Mouse (Mus musculus): ENCODE results near the gene Kank2.
"Not testable (repeated sequence)": the region's sequence is repeated elsewhere in the genome, so short reads cannot be mapped to it uniquely, and the experiment has no call there.

Gene Kank2

GRCm38 (mm10) chr9:21786309-21786708 lies 12.2 kb downstream of the Kank2 start:
- not testable (repeated sequence) for DNase-seq (ENCODE audit: extremely low read depth, low read depth, low spot score)

GRCm38 (mm10) chr9:21784517-21785307 lies 13.8 kb downstream of the Kank2 start:
- no peak for DNase-seq (ENCODE audit: extremely low read depth, low read depth, low spot score)

DNA sequence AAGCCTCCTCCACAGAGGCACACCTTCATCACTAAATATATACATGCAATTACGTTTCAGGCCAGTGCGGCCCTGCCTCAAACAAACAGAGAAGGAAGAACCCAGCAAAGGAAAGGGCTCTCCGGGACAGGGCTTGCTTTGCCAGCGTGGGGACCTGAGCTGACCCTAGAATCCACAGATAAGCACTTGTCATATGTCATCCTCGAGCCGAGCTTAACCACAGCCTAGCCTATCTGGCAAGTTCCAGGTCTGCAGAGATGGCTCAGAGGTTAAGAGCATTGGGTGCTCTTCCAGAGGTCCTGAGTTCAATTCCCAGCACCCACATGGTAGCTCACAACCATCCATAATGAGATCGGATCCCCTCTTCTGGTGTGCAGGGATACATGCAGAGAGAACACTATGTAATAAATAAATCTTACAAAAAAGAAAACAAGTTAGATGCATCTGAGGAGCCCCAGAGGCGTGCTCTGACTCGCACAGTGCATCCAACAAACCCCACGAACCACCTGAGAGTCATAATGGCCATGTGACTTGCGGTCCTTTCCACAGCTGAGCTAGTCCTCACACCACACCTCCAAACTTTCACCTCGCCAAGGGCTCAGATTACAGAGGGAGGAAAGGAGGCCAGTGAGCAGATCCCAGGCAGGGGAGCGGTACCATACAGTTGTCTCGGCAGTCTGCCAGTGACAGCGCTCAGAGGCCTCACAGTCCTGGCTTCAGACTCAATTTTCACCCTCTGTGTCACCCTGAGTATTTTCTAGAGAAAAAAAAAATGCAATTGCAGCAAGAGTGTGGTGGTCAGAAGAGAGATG lies 16.7 kb downstream of the Kank2 start:
- no peak for DNase-seq (ENCODE audit: extremely low read depth, low read depth, low spot score)

- DNase-seq (ENCODE audit: extremely low read depth, low read depth, low spot score) = no peak
These were observed 20.8 kb downstream of the Kank2 start for GRCm38 (mm10) chr9:21777726-21778125.

DNA sequence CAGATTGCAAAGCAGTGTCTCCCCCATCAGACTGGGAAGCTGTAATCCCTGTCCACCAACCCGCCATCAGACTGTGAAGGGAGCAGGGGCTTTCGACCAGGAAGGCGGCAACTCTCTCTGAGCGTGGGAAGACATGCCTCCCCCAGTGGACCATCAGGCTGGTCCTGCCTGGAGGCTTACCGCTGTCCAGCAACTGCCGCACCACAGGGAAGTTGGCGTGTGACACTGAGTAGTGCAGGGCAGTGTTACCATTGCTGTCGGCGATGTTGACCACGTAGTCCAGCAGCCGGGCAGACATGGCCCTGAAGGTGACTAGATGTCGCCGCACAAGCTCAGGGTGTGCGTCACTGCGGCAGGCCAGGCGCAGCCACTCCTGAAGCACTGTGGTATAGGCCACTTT lies 24.2 kb downstream of the Kank2 start:
- no peak for DNase-seq (ENCODE audit: extremely low read depth, low read depth, low spot score)

GRCm38 (mm10) chr9:21773396-21773795 lies 25.1 kb downstream of the Kank2 start:
- DNase-seq (ENCODE audit: extremely low read depth, low read depth, low spot score) = not testable (repeated sequence)

- DNase-seq (ENCODE audit: extremely low read depth, low read depth, low spot score) = no peak
These were observed 28.9 kb downstream of the Kank2 start for GRCm38 (mm10) chr9:21769558-21770183.

DNA sequence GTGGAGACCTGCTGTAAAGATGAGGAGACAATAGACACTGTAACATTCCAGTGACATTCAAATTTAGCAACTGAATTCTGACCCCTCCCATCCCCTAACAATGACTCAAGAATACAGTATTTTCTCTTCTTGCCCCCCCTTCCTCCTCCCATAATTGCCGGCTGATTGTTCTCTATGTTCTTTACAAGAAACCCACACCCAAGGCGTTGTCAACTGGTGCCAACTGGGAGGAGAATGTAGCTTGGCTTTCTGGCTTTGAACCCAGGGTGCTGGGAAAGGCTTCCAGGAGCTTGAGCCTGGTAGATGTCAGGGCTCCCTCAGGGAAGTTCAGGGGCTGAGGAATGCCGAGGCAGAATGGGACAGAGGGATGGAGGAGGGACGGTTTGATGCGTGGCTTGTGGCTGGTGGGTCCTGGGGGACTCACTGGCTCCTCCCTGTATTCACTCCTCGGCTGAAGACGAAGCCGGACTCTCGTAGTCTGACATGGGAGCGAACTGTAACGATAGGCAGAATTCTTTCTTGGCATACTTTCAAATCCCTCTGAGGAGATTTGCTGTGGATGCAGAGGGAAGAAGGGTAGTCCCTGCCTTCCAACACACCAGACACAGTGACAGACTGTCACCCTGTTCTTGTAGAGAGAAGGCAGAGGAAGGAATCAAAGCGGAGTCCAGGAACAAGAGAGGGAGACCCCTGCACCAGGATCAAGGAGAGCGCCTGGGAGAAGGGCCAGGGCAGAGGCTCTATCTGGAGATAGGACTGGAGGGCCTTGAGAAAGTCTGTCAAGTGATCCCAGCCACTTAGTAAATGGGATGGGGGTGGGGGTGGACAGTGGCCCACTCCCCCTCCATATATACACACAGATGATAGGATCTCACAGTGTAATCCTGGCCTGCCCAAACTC lies 29.8 kb downstream of the Kank2 start:
- DNase-seq (ENCODE audit: extremely low read depth, low read depth, low spot score) = no peak

DNA sequence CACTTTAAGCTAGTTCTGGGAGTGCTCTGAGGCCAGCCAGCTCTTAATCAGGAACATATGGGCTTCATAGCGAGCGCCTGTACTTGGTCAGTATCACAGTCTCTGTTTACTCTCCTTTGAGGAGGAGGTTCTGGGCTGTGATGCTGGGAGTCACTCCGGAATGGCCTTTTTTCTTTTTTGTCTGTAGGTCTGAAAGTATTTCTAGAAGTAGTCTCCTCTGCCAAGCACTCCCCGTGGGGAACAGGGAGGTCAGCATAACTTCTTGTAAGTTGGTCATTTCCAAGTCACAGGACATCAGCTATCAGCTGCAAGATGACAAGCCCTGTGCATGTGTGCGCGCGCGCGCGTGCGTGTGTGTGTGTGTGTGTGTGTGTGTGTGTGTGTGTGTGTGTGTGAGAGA lies 30.6 kb downstream of the Kank2 start:
- no peak for DNase-seq (ENCODE audit: extremely low read depth, low read depth, low spot score)

- no peak for DNase-seq (ENCODE audit: extremely low read depth, low read depth, low spot score)
These were observed 34.2 kb downstream of the Kank2 start for GRCm38 (mm10) chr9:21764084-21764999.

DNA sequence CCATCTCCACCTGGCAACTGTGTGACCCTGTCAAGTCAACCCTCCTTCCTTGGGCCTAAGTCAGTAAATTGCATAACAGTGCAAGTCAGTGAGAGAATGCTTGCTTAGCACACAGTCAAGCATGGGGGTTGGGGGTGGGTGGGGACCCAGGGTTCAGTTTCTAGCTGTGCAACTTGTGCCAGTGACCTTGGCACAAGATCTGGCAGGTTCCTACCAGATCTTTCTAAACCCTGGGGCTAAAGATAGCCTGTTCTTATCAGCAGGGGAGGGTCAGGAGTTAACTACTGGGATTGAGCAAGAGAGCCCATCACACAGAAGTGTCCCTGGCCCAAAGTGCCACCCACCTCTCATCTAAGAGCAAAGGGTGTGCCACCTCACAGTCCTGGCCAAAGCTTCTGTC lies 36.4 kb downstream of the Kank2 start:
- no peak for DNase-seq (ENCODE audit: extremely low read depth, low read depth, low spot score)

- DNase-seq (ENCODE audit: extremely low read depth, low read depth, low spot score) = peak; percentile 78
These were observed 38.1 kb downstream of the Kank2 start, which contains the start of gene Spc24 for GRCm38 (mm10) chr9:21760155-21761088. TSS of gene Spc24 (minus strand) at chr9:21760303.

- DNase-seq (ENCODE audit: extremely low read depth, low read depth, low spot score) = no peak
These were observed 38.8 kb downstream of the Kank2 start for GRCm38 (mm10) chr9:21759718-21760117.

DNA sequence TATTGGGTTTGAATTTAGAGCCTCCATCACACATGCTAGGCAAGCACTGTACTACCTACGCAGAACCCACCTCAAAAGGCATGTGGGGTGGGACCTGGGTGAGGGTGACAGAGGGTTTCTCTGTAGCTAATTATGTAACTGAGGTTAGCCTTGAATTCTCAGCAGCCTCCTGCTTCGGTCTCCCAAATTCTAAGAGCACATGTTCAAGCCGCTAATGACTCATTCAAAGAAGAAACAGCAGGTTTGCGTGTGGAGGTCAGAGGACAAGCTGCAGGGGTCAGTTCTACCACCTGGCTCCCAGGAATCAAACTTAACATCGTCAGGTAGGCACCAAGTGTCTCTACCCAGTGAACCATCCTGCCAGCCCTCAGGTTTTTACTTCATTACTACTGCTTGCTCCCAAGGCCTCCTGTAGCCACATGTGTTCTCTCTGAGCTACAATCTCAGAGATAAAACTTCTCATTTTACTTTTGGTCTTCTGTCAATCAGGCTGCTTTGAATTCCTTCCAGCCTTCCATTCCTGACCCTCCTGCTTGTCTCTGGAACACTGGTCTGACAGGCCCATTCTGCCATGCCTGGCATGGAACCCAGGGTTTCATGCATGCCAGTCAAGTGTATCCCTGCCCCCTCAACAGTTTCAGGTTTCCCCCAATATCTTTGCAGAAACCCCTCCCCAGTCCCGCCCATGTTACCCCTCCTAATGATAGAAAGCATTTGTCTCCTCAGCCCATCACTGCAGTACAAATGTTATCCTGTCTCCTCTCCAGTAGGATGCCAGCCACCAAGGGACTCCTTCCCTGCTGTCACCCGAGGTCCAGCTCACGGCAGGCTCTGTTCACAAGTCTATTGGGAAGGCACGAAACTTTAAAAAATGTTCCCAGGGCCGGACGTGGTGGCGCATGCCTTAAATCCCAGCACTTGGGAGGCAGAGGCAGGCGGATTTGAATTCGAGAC lies 39.7 kb downstream of the Kank2 start:
- no peak for DNase-seq (ENCODE audit: extremely low read depth, low read depth, low spot score)

DNA sequence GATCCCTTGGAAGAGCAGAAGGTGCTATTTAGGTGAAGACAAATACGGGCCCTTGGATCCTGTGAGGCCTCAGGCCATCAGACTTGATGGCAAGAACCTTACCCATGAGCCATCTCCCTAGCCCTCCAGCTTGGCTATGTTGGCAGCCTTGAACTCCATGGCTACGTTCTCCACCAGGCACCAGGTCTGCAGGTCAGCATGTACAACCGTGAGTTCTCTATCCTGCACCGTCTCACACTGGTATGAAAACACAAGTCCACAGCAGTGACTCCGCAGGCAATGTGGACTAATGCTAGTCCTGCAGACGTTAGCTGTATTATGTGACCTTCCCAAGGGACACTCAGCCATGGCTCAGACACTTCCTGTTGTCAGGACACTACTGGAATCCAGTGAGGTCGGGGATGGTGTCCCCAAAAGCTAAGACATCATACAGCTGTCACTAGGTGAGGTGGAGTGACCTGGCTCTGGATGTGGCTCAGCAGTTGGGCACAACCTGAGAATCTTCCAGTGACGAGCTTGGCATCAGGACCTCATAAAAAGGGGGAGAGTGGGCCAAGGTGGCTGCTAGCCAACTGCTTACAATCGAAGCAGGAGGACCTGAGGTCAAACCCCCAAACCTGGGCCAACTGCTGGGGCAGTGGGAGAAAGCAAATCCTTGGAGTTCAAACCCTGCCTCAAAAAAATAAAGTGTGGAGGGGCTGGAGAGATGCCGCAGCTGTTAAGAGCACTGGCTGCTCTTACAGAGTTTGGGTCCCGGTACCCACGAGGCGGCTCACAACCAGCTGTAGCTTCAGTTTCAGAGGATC lies 43.8 kb downstream of the Kank2 start:
- no peak for DNase-seq (ENCODE audit: extremely low read depth, low read depth, low spot score)

- no peak for DNase-seq (ENCODE audit: extremely low read depth, low read depth, low spot score)
These were observed 44.5 kb downstream of the Kank2 start for GRCm38 (mm10) chr9:21754003-21754402.
